Mouse (Mus musculus): ENCODE measurements around the gene Cdc40.

DNA sequence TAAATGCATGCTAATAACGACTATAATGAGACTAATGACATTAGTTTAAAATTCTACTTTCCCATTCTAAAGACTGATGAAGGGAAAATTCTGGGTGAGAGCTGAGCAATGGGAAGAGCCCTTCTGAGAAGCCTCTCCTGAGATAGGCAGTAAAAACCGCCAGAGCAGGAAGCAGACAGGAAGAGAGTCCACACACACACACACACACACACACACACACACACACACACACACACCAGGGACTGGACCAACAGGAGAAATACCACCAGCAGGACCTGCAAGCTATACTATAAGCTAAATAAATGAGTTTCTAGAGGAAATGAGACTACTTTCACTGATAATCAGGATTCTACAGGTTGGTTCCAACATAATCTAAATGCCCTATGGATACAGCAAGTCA is 27.5 kb downstream of the Cdc40 start:
- TF ChIP-seq POLR2A (IDR thresholded peaks at IDR 0.05; ENCODE audit: insufficient read depth, low read length) = no peak
- TF ChIP-seq CTCF (IDR thresholded peaks at IDR 0.05; ENCODE audit: low read depth, low read length) = no peak
- TF ChIP-seq EP300 (IDR thresholded peaks at IDR 0.05; ENCODE audit: insufficient read depth, low read depth, low read length) = no peak

Measured in ES-Bruce4 (cell line).